Mouse (Mus musculus) adrenal gland, postnatal 10 days (tissue): Measurements from ENCODE around the gene Kif14. TPM values are rescaled to one million over a fixed set of nuclear protein-coding genes. Genes with fewer than 3 reads are reported as not detected.
"Not testable (repeated sequence)": the region's sequence is repeated elsewhere in the genome, so short reads cannot be mapped to it uniquely, and the experiment has no call there.

Source experiments
- DNase-seq: peaks from one replicate; pipeline ENCODE4 v3.0.0; 2021; ENCODE audit warnings: mixed read lengths
- total RNA-seq, 2 experiments: library from RNA; stranded (reverse); gene quantifications; 2 replicates each; pipeline ENCODE4 v1.2.3; 2021

The Kif14 gene
- total RNA-seq, 2 experiments from 2014 or later: 3.1 to 4.9 TPM

DNA sequence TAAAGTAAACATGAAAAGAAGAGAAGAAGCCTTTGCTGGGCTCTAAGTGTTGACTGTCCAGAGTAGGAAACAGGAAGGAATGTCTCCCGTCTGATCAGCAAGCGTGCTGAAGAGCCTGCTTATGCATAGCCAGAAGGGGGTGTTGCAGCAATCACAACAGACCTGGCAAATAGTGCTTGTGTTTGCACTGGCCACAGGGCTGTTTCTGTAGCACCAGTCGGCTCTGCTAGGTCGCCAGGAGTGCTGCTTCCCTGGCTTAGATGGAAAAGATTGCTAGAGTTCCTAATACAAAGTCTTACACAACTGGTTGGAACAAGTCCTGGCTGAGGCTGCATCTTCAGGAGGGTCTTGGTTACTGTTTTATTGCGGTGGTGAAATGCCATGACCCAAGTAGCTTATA is 25.5 kb downstream of the Kif14 start:
- no peak for DNase-seq

DNA sequence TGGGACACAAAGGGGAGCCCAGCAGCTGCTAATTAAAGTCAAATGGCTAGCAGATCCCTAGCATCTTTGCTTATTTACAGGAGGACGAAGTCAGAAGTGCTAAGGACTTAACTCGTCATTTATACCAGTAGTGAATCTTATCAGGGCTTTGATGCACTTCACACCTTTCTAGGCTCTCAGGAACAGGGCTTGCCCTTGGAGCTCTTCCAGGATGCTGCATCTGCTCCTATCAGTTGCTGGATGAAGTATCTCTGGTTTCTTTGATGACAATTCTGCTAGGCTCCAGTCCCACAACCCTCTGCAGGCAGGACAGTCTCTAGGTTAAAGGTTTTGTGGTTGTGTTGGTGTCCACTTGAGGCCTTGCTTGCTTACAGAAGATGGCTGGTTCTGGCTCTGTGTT is 26.1 kb downstream of the Kif14 start:
- DNase-seq: no peak

GRCm38 (mm10) chr1:136499317-136499716 is 33.2 kb downstream of the Kif14 start:
- no peak for DNase-seq

- DNase-seq: no peak
Measured at GRCm38 (mm10) chr1:136502936-136503335, 36.8 kb downstream of the Kif14 start.

DNA sequence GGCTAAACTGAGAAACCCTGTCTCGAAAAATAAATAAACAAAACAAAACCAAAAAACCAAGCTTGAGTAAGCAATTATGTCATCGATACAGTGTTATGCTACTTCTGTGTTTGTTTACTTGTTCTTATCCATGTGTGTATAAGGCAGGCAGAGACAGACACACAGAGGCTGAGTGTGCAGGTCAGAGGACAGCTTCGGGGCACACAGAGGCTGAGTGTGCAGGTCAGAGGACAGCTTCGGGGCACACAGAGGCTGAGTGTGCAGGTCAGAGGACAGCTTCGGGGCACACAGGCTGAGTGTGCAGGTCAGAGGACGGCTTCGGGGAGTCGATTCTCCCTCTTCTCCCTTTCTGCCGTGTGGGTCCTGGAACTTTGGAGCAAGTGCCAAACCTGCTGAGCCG is 40.1 kb downstream of the Kif14 start:
- not testable (repeated sequence) for DNase-seq

DNA sequence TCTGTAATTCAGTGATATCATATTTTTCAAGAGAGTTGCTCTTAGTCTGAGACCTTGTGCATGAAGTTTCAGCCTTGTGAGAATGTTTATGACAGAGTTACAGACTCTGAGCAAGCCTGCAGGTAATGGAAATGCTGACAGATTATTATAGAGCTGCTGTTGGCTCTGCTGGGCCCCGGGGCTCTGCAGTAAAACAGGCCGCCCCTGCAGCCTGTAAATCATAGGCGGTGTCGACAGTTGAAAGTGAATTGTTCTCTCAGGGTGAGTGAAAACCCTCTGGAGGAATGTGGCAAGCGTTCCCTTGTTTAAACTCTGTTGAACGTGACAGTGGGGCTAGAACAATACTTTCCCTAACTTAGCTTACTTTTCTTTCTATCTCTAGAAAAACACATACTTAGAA is 46.2 kb downstream of the Kif14 start:
- DNase-seq: no peak

GRCm38 (mm10) chr1:136513181-136513580 is 47.0 kb downstream of the Kif14 start:
- DNase-seq: peak; percentile 63

DNA sequence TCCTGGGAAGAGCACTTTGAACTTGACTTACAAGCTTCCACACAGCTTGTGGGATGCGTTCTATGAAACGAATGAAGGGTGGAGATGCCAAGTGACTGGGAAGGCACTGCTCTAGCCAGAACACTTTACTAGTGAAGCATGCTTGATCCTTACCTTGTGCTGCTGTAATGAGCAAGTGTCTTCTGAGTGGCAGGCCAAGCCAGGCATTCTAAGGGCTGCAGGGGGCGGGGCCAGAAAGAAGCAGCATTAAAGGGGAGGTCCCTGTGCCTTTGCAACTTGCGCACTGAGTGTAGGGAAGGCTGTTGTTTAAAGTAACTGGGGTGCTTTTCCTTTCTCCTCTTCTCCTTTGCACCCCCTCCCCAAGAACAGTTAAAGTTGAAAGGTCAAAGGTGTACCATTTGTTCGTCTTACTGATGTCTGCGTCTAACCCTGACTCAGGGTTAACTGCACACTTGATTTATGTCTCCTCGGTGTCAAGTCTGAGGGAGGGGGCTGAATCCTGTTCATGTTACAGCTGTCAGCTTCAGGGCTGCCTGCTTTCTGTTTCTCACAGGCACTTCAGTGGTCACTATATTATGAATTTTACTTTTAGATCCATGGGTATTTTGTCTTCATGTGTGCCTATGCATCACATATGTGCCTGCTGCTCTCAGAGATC is 52.7 kb downstream of the Kif14 start:
- DNase-seq: no peak

DNA sequence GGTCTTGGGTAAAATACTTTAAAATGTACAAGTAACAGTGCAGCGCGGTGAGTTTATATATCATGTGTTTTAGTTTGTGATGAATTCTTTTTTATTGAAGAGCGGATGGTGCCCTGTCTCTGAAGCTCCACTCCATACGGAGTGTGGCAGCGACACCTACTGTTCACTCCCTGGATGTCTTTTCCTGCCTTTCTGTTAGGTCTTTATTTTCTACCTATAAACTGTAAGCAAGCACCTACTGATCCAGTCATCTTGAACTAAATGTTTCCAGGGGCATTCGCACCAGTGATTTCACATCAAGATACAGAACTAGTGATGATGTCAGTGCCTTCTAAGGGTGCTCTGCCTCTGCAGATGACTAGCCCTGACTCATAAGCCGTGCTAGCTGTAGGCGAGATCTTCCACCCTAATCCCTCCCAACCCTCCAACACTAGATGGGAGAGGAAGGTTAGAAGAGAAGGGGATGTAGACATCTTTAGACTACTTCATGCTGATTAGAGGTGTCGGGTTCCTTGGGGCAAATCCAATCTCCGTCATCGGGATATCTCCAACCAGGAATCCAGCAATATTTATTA is 55.3 kb downstream of the Kif14 start:
- DNase-seq: peak; percentile 66

DNA sequence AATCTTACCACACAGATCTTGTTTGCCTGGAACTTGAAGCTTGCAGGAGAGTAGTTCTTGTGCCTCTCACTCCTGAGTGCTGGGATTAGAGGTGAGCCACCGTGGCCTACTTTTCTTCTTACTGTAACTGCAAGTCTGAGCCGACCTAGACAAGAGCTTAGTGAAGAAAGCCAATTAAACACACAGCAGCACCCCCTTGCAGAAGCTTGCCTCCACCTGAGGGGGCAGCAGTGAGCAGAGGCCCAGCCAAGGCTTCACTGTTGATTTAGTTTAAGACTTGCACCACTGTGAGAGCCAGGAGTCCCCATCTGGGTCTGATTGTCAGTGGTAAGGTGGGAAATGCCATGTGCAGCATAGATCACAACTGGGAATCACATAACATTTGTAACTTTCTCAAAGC is 58.8 kb downstream of the Kif14 start:
- peak; percentile 81 for DNase-seq

DNA sequence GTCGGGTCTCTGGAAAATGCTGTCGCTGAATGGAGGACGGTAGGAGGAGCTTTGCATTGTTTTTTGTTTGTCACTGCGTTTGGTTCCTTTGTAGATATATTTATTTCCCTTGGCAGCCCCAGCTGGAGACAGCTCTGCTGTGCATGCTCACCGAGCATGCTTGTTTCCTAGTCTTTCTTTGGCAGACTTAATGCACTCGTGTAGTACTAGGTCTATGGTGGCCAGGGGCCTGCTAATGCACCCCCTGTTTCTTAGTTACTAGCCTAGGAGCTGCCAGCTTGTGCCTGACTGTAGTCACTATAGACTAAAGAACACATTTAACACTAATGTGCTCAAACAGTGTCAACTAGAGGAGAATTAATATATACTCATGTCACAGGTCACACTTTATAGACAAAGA is 59.7 kb downstream of the Kif14 start:
- no peak for DNase-seq

DNA sequence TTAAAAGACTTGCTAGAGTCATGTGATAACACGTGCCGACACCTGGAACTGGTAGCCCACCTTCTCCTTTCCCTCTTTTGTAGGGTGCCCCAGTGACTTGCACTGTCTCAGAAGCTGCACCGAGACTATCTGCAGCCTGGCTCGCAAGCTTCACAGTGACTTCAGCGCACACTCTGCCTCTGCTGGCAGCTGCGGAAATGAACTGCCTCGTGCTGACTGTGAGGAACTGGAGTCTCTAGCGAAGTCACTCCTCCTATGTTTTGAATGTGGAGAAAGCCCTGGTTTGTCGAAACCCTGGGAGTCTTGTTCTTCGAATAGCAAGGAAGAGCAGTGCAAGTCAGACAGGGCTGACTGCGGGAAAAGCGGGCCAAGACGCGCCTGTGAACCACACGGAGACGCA is 61.0 kb downstream of the Kif14 start:
- DNase-seq: no peak

GRCm38 (mm10) chr1:136532556-136532955 is 66.4 kb downstream of the Kif14 start:
- no peak for DNase-seq

DNA sequence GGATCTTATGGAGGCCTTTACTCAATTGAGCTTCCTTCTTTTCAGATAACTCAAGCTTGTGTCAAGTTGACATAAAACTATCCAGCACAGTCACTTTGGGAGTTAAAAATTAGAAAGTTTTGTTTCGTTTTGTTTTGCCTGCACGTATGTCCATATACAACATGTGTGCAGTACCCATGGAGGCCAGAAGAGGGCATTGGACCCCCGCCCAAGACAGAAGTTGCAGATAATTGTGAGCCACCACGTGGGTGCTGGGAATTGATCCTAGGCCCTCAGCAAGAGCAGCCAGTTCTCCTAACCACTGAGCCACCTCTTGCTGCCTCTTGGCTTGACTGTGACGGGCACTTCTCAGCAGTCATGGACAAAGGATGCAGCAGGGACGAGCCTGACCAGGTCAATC is 70.8 kb downstream of the Kif14 start:
- no peak for DNase-seq

DNA sequence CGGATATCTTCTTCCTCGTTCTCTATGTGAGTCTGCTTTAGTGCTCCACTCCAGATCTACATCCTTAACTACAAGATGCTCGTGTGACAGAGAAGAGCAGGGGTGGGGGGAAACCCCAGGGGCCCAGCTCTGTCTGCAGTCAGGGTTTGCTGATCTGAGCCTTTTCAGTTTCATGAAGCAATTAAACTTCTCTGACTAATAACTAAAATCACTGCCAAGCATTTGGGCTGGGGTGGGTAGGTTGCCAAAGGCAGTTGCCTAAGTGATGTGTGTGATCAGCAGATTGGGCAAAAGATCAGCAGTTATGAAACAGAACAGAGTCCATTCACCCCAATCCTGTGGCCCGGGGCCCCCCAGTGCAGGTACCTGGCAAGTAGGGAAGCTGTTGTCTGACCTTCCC is 72.1 kb downstream of the Kif14 start:
- peak; percentile 68 for DNase-seq

DNA sequence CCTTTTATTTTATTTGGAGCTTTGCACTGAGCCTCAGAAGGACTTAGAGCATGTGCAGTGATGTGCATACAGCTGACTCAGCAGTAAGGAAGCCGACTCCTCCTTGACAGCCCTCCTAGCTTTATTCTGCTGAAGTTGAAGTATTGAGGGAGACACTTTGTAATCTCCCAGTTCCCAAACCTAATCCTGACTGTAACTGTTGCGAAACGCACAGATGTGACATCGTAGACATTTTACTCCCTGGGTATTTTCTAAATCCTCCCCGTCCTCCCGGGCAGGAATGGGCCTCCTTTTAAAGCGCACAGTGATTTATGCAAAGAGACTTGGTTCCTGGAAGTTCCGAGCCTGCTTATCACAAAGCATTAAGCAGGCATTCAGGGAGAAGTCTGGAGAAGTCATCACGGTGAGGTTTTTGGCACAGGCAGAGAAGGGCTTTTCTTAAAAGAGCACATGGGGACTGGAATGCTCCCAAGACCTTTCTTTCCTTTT is 74.3 kb downstream of the Kif14 start:
- no peak for DNase-seq

- no peak for DNase-seq
Measured at GRCm38 (mm10) chr1:136541618-136542376, 75.7 kb downstream of the Kif14 start.

DNA sequence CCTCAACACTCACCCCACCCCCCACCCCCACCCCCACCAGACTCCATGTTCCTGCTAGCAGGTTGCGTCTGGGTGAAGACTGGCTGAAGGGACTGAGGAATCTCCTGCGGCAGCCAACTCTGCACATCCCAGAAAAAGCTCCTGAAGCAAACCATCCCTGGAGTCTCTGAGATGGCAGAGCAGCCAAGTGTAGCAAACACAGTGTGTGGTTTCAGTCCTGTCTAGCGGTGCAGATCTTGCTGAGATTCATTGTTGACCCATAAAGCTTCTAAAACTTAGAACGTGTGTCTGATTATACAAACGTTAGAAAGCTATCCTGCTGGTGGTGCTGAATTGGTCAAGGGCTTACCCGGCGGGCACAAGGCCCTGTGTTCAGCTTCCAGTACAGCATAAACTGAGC is 77.8 kb downstream of the Kif14 start:
- no peak for DNase-seq

DNA sequence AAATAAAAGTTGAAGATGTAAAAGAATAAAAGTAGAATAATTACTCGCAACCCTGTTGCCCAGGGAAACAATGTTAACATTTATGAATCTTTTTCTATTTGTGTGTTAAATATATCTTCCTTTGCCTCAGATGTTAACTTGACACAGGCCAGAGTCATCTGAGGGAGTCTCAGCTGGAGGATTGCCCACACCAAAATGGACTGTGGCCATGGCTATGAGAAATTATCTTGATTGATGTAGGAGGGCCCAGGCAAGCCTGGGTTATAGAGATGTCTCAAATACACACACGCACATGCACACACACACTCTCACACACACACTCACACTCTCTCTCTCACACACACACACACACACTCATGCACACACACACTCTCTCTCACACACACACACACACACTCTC is 80.9 kb downstream of the Kif14 start:
- peak; percentile 60 for DNase-seq

- no peak for DNase-seq
Measured at GRCm38 (mm10) chr1:136550285-136550684, 84.1 kb downstream of the Kif14 start.

GRCm38 (mm10) chr1:136550851-136551540 is 84.9 kb downstream of the Kif14 start:
- peak; percentile 86 for DNase-seq

GRCm38 (mm10) chr1:136554686-136555085 is 88.5 kb downstream of the Kif14 start:
- no peak for DNase-seq

- DNase-seq: no peak
Measured at GRCm38 (mm10) chr1:136555892-136556291, 89.7 kb downstream of the Kif14 start.
